Mouse (Mus musculus): Measurements from ENCODE around the gene 9230113P08Rik. TPM values are rescaled to one million over a fixed set of nuclear protein-coding genes. Genes with fewer than 3 reads are reported as not detected.
"Not testable (repeated sequence)": the region's sequence is repeated elsewhere in the genome, so short reads cannot be mapped to it uniquely, and the experiment has no call there.

9230113P08Rik gene
- polyA plus RNA-seq (2015; fragmentation: Nextera tagmentation; extraction: Ambion mirVana): not detected in 2 replicates

DNA sequence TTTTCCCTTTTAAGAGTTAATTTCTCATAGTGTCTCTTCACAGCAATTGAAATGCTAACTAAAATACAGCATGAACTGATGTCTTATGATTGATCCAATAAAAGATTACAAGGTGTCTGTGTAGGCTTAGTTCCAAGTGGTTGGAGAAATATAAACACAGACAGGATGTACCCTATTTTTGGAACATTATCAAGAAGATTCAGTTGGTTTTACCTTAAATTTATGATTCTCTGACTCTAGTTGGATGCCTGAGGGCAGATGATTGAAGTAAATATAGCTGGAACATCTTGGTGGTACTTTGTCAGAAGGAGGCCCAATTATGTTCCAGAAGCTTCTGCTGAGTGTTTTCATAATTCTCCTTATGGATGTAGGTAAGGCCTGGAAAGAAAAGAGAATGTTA, at the start of gene 9230113P08Rik:
Gene 9230113P08Rik, plus strand, starts transcription at position 301 of the 400 bp plus-strand sequence.
- not testable (repeated sequence) for H3K9me3 ChIP-seq; H3K27ac ChIP-seq (replicated peaks); H3K27me3 ChIP-seq; H3K36me3 ChIP-seq; H3K4me1 ChIP-seq (replicated peaks); H3K4me2 ChIP-seq; H3K9ac ChIP-seq; ATAC-seq (ENCODE audit: low FRiP score, low read depth); H3K4me3 ChIP-seq

DNA sequence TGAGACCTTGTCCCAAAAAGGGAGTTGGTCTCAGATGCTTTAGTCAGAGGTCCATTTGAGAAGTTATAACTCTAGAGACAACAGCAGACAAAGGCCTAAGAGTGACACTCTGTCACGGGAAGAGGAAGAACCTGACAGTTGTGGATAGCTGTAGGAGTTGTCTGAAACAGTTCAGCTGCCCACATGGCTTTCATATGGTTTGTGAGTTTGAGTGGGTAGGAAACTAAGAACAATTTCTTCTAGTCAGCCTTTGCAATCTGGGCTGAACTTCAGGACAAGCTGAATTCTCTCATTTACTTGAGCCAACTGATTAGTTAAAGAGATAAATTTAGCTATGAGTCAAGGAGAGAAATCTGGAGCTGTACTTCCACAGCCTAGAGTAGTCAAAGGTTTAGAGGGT, 15.1 kb upstream of the 9230113P08Rik start:
- not testable (repeated sequence) for H3K4me3 ChIP-seq; ATAC-seq (ENCODE audit: low FRiP score, low read depth); H3K9me3 ChIP-seq; H3K36me3 ChIP-seq; H3K4me2 ChIP-seq; H3K27me3 ChIP-seq; H3K9ac ChIP-seq; H3K4me1 ChIP-seq (replicated peaks); H3K27ac ChIP-seq (replicated peaks)
- WGBS: 92% methylated on average over 1 of the region's 1 CpGs

DNA sequence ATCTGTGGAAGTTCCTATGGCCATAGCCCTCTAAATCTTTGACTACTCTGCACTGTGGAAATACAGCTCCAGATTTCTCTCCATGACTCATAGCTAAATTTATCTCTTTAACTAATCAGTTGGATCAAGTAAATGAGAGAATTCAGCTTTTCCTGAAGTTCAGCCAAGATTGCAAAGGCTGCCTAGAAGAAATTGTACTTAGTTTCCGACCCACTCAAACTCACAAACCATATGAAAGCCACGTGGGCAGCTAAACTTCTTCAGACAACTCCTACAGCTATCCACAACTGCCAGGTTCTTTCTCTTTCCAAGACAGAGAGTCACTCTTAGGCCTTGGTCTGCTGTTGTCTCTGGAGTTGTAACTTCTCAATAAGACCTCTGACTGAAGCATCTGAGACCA, 3.7 kb upstream of the 9230113P08Rik start:
- 77% methylated on average over 2 of the region's 2 CpGs for WGBS
- no peak for ATAC-seq (ENCODE audit: low FRiP score, low read depth)

DNA sequence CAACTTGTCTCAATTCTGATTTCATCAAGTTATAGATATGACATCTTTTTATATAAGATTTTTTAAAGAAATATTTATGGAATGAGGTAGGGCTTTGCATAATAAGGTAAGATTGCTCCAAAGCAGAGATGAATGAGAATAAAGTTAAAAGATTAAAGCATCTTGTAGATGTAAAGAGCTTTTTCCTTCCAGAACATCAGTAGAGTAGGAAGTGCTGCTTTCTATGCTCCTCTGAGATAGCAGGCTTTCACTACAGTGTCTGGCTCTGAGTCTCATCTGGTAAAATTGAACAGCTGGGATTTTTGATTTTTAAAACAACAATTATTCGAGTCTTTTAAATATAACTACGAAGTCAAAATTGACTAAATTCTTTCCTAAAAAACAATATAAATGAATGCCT, 22.6 kb downstream of the 9230113P08Rik start:
- Histone ChIP-seq H3K27me3 (no peaks in the 10 kb centered on the region), H3K4me2 (no peak overlapping the region), H3K4me1 (replicated peaks) (no peaks in the 10 kb centered on the region), H3K4me3 (no peak overlapping the region), H3K9me3 (0 out of 2 replicates have a peak, but pooled peaks cover 4% of the 10 kb centered on the region), H3K9ac (no peak overlapping the region), H3K36me3 (no peaks in the 10 kb centered on the region), H3K27ac (replicated peaks) (no peak overlapping the region)
- no peak for ATAC-seq (ENCODE audit: low FRiP score, low read depth)
- WGBS: 85% methylated on average over 2 of the region's 2 CpGs

More for the DNA sequence above, 3.7 kb upstream of the 9230113P08Rik start:
- no peaks in the 10 kb centered on the region for H3K36me3 ChIP-seq
- H3K9me3 ChIP-seq: peaks cover 12% of the 10 kb centered on the region; the same call in 1 of the 2 replicates
- no peak overlapping the region for H3K27ac ChIP-seq (replicated peaks)
- no peak overlapping the region for H3K9ac ChIP-seq
- H3K4me1 ChIP-seq (replicated peaks): no peaks in the 10 kb centered on the region
- H3K4me2 ChIP-seq: no peak overlapping the region
- H3K4me3 ChIP-seq: no peak overlapping the region
- no peaks in the 10 kb centered on the region for H3K27me3 ChIP-seq

Other genes with a start within 250 kb of the 9230113P08Rik start
- gene Pate1, start 221.0 kb upstream of the 9230113P08Rik start, polyA plus RNA-seq (2015; fragmentation: Nextera tagmentation; extraction: Ambion mirVana): 0.09 TPM in 1 of 2 replicates, not detected in the other
- not detected in 2 replicates for gene Gm17677, start 167.4 kb upstream of the 9230113P08Rik start, polyA plus RNA-seq (2015; fragmentation: Nextera tagmentation; extraction: Ambion mirVana)
- gene Gm17727, start 130.3 kb upstream of the 9230113P08Rik start, polyA plus RNA-seq (2015; fragmentation: Nextera tagmentation; extraction: Ambion mirVana): not detected in 2 replicates
- gene Gm27235, start 118.3 kb upstream of the 9230113P08Rik start, polyA plus RNA-seq (2015; fragmentation: Nextera tagmentation; extraction: Ambion mirVana): not detected in 2 replicates
- gene D730048I06Rik, start 118.3 kb upstream of the 9230113P08Rik start, polyA plus RNA-seq (2015; fragmentation: Nextera tagmentation; extraction: Ambion mirVana): not detected in 2 replicates
- not detected in 2 replicates for gene 9230110F15Rik, start 64.3 kb upstream of the 9230113P08Rik start, polyA plus RNA-seq (2015; fragmentation: Nextera tagmentation; extraction: Ambion mirVana)
- not detected in 2 replicates for gene Gm5916, start 220.4 kb downstream of the 9230113P08Rik start, polyA plus RNA-seq (2015; fragmentation: Nextera tagmentation; extraction: Ambion mirVana)

All from hindbrain, embryonic 15.5 days (tissue).